Mouse (Mus musculus) T-helper 17 cell (primary cell): ENCODE measurements around the gene Gif.

Source experiments
- in situ Hi-C, 2 experiments: fragments of 300-600 bp; cut with MboI, MseI; formaldehyde crosslinking; loops; 1 replicate in 1 of 2; 2 replicates in 1 of 2; pipeline ENCODE4 v1.15.1; 2025; ENCODE audit warnings: high pct_unique_total_duplicates in 2 of 2

Gene Gif

GRCm38 (mm10) chr19:11793741-11794359, 46.5 kb downstream of the Gif start:
- in situ Hi-C loops: no loop called here

GRCm38 (mm10) chr19:11794447-11794846, 47.1 kb downstream of the Gif start:
- in situ Hi-C loops: no loop called here

DNA sequence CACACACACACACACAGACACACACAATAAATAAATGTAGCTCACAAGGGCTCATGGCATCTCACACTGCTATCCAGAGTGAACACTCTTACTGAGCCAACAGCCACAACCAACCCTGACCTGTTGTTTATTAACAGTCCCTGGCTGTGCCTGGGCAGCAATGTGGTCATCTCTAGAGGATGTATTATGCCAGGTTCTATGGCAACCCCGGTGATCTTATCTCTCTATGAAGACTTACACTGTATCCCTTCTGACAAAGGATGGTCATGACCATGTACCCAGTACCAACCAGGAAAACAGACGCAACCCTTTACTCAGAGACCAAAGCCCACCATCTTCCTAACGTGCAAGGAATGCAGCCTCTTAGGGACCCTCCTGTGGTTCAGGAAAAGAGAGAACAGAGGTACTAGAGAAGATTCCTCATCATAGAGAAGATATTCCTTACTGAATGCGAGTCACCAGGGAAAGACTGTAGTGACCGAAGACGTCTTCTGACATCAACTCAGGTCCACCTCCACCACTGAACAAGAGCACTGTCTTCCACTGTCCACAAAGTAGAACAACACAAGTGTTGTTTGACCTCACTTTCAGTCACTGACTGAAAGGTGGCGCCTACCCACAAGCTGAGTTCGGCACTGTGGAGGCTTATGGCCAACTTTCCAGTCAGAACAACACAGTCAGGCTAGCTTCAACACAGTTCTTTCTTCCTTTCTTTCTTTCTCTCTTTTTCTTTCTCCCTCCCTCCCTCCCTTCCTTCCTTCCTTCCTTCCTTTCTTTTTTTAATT, 53.4 kb downstream of the Gif start:
- in situ Hi-C loops: no loop called here

GRCm38 (mm10) chr19:11804423-11804822, 57.1 kb downstream of the Gif start:
- in situ Hi-C loops: no loop called here

DNA sequence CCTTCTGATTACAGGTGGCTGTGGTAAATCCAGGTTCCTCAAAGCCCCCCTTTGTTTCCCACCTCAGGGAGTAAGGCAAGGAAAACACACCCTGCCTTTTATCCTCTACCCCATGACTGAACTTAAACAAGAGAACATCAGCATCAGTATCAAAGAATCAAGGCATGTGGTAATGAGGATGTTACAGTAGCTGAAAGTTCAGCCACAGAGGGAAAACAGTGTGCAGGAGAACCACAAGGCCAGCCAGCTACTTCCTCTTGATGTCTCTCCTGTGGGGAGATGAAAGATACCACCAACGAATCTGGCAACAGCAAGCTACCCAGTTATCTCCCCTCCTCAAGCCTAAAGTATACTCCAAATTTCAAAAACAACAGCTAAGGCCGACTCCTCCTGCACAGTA, 59.9 kb downstream of the Gif start:
- in situ Hi-C loops: loop anchor here in 1 of 2 experiments (5.0 kb wide), 1 partner anchor 35 kb away; the partner anchor contains the start of gene Mrpl16

DNA sequence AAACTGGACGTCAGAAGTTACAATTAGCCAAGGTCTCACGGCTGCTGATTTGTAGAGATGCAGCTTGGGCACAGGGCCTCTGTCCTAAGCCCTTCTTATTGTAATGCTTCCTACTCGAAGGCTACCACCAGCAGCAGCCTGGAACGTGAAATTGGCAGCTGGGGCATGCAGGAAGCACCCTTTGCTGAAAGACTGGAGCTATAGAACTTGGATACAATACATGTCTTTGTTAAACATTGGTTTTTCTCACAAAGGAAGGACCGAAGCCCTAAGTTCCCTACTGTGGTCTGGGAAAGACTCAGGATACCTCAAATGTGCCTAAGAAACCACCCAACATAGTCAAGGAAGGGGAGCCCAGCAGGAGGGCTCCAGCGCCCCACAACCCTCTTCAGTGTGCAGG, 60.5 kb downstream of the Gif start:
- in situ Hi-C loops: loop anchor here in 1 of 2 experiments (5.0 kb wide), 1 partner anchor 36 kb away; the partner anchor contains the start of gene Mrpl16

DNA sequence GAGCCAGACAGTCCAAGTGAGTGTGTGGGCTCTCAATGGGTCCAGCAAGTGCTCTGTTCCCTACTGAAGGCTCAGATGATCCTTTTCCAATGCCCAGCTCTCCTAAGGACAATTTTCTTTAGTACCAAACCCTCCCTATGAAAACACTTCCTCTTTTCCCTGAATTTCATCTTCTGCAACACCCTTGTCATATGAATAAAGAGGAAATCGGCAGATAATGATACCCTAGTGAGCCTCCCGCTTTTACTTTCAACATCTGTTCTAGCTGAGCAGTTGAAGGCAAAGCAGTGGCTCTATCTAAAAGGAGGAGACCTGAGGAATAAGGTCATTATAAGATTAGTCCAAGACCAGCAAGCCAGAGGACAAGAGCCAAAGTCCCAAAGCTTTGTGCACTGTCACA, 61.1 kb downstream of the Gif start:
- in situ Hi-C loops: loop anchor here in 1 of 2 experiments (5.0 kb wide), 1 partner anchor 36 kb away; the partner anchor contains the start of gene Mrpl16

- in situ Hi-C loops: loop anchor here in 1 of 2 experiments (10.0 kb wide), 1 partner anchor 685 kb away; no protein-coding TSS in a partner anchor
Measured at GRCm38 (mm10) chr19:11810003-11810758, 62.8 kb downstream of the Gif start.

GRCm38 (mm10) chr19:11810856-11811255, 63.5 kb downstream of the Gif start:
- in situ Hi-C loops: loop anchor here in 1 of 2 experiments (10.0 kb wide), 1 partner anchor 684 kb away; no protein-coding TSS in a partner anchor

DNA sequence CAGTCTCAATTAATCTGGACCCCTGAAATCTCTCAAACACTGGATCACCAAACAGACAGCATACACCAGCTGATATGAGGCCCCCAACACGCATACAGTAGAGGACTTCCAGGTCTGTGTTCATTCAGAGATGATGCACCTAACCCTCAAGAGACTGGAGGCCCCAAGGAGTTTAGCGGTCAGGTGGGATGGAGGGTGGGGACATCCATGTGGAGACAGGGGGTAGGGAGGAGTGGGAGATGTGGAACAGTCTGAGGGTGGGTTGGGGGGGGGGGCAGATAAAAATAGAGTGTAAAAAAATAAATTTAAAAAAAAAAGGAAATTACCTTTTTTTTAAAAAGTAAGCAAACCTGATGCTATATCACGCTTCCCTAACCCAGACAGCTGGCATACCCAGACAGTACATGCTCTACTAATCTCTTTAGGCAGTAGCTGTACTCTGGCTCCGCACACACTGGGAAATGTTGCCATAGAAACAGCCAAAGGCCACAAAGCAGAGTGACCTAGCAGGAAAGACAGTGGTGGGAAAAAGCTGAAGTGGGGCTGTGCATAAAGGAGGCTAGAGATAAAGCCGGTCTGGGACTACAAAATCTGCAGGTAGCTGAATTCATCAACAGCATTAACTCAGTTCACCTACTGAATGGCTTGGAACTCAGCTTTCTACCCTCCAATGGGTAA, 64.5 kb downstream of the Gif start:
- in situ Hi-C loops: loop anchor here in 1 of 2 experiments (10.0 kb wide), 1 partner anchor 683 kb away; no protein-coding TSS in a partner anchor
